Mouse (Mus musculus): ENCODE data around the gene Cd300lf. TPM values are rescaled to one million over a fixed set of nuclear protein-coding genes. Genes with fewer than 3 reads are reported as not detected.

The Cd300lf gene
- total RNA-seq (2021) = 0.52 and 1.4 TPM in 2 replicates
- long read RNA-seq, experiment 1, partial matches to known transcripts = 0 of 3 reads
- long read RNA-seq, experiment 1, other reads (novel, unspliced or antisense) = 1 of 3 reads
- long read RNA-seq, experiment 2 = 0 reads

GRCm38 (mm10) chr11:115133800-115134199 is at the start of gene Cd300lf:
Cd300lf (minus strand) TSS chr11:115133992.
- no peak for DNase-seq

GRCm38 (mm10) chr11:115181913-115182638 is 48.3 kb upstream of the Cd300lf start:
- peak; percentile 92 for DNase-seq

GRCm38 (mm10) chr11:115179881-115180280 is 46.1 kb upstream of the Cd300lf start:
- peak; percentile 65 for DNase-seq

GRCm38 (mm10) chr11:115179191-115179590 is 45.4 kb upstream of the Cd300lf start:
- no peak for DNase-seq

- no peak for DNase-seq
These were observed 45.0 kb upstream of the Cd300lf start for GRCm38 (mm10) chr11:115178766-115179165.

GRCm38 (mm10) chr11:115177559-115178195 is 43.9 kb upstream of the Cd300lf start:
- peak; percentile 64 for DNase-seq

- no peak for DNase-seq
These were observed 42.8 kb upstream of the Cd300lf start for GRCm38 (mm10) chr11:115176399-115177190.

GRCm38 (mm10) chr11:115173549-115174339 is 40.0 kb upstream of the Cd300lf start:
- DNase-seq = no peak

GRCm38 (mm10) chr11:115172825-115173287 is 39.1 kb upstream of the Cd300lf start:
- peak; percentile 64 for DNase-seq

GRCm38 (mm10) chr11:115171125-115171524 is 37.3 kb upstream of the Cd300lf start:
- DNase-seq = peak; percentile 45

- DNase-seq = no peak
These were observed 35.6 kb upstream of the Cd300lf start for GRCm38 (mm10) chr11:115169430-115169829.

GRCm38 (mm10) chr11:115167631-115168249 is 33.9 kb upstream of the Cd300lf start:
- DNase-seq = no peak

GRCm38 (mm10) chr11:115166776-115167175 is 33.0 kb upstream of the Cd300lf start:
- DNase-seq = no peak

GRCm38 (mm10) chr11:115164976-115165374 is 31.2 kb upstream of the Cd300lf start:
- peak; percentile 79 for DNase-seq

- peak; percentile 50 for DNase-seq
These were observed 30.7 kb upstream of the Cd300lf start for GRCm38 (mm10) chr11:115164341-115164975.

- peak; percentile 53 for DNase-seq
These were observed 29.9 kb upstream of the Cd300lf start for GRCm38 (mm10) chr11:115163568-115164150.

- DNase-seq = peak; percentile 99
These were observed 29.2 kb upstream of the Cd300lf start, which contains the start of gene Slc9a3r1 for GRCm38 (mm10) chr11:115162832-115163480. Slc9a3r1 (plus strand) TSS chr11:115163341.

GRCm38 (mm10) chr11:115162205-115162601 is 28.4 kb upstream of the Cd300lf start:
- DNase-seq = no peak

GRCm38 (mm10) chr11:115161578-115162204 is 27.9 kb upstream of the Cd300lf start:
- DNase-seq = no peak
